Mouse (Mus musculus) splenic B cell, adult 2 months (primary cell): ENCODE measurements around the gene Zfp423.

ENCODE experiments used
- DNase-seq: peaks from one replicate; pipeline ENCODE4 v3.0.0-alpha.2; 2011; ENCODE audit warnings: low read depth, low spot score
- H3K27me3 ChIP-seq: 2 replicates; pipeline ENCODE4 v1.6.1; 2012; ENCODE audit warnings: mild to moderate bottlenecking, low read length, moderate library complexity, mixed read lengths; ENCODE audit not compliant: control insufficient read depth, poor library complexity, insufficient read depth, severe bottlenecking
- H3K36me3 ChIP-seq: 2 replicates; pipeline ENCODE4 v1.6.1; 2012; ENCODE audit warnings: mild to moderate bottlenecking, low read length, moderate library complexity, mixed read lengths; ENCODE audit not compliant: control insufficient read depth, poor library complexity, insufficient read depth, severe bottlenecking

The Zfp423 gene

GRCm38 (mm10) chr8:87934175-87934574 is 25.2 kb downstream of the Zfp423 start:
- Histone ChIP-seq H3K36me3 (no peaks in the 10 kb centered on the region; the same call in 1 of the 2 replicates), H3K27me3 (no peaks in the 10 kb centered on the region; the same call in 1 of the 2 replicates)
- no peak for DNase-seq

- H3K27me3 ChIP-seq = no peaks in the 10 kb centered on the region; the same call in 1 of the 2 replicates
- DNase-seq = no peak
- H3K36me3 ChIP-seq = no peaks in the 10 kb centered on the region; the same call in 1 of the 2 replicates
These were observed 25.6 kb downstream of the Zfp423 start for GRCm38 (mm10) chr8:87933752-87934151.

GRCm38 (mm10) chr8:87928857-87929256 is 30.5 kb downstream of the Zfp423 start:
- no peaks in the 10 kb centered on the region for H3K36me3 ChIP-seq
- H3K27me3 ChIP-seq = no peaks in the 10 kb centered on the region
- DNase-seq = no peak

- Histone ChIP-seq H3K36me3 (no peaks in the 10 kb centered on the region), H3K27me3 (no peaks in the 10 kb centered on the region)
- no peak for DNase-seq
These were observed 32.2 kb downstream of the Zfp423 start for GRCm38 (mm10) chr8:87927034-87927830.

- DNase-seq = no peak
- H3K36me3 ChIP-seq = no peaks in the 10 kb centered on the region
- H3K27me3 ChIP-seq = no peaks in the 10 kb centered on the region
These were observed 33.1 kb downstream of the Zfp423 start for GRCm38 (mm10) chr8:87926098-87926890.

- no peak for DNase-seq
- H3K27me3 ChIP-seq = no peaks in the 10 kb centered on the region
These were observed 36.5 kb downstream of the Zfp423 start for GRCm38 (mm10) chr8:87922936-87923335.

GRCm38 (mm10) chr8:87922446-87922845 is 36.9 kb downstream of the Zfp423 start:
- H3K36me3 ChIP-seq = no peaks in the 10 kb centered on the region
- no peak for DNase-seq
- no peaks in the 10 kb centered on the region for H3K27me3 ChIP-seq

More at GRCm38 (mm10) chr8:87922936-87923335, 36.5 kb downstream of the Zfp423 start:
- no peaks in the 10 kb centered on the region for H3K36me3 ChIP-seq

- no peaks in the 10 kb centered on the region for H3K36me3 ChIP-seq
- no peak for DNase-seq
- H3K27me3 ChIP-seq = no peaks in the 10 kb centered on the region
These were observed 41.4 kb downstream of the Zfp423 start for GRCm38 (mm10) chr8:87918004-87918403.

- no peaks in the 10 kb centered on the region for H3K36me3 ChIP-seq
- no peak for DNase-seq
- no peaks in the 10 kb centered on the region for H3K27me3 ChIP-seq
These were observed 43.6 kb downstream of the Zfp423 start for GRCm38 (mm10) chr8:87915763-87916162.

GRCm38 (mm10) chr8:87914247-87914967 is 45.0 kb downstream of the Zfp423 start:
- Histone ChIP-seq H3K27me3 (no peaks in the 10 kb centered on the region), H3K36me3 (no peaks in the 10 kb centered on the region)
- DNase-seq = no peak

- no peaks in the 10 kb centered on the region for H3K27me3 ChIP-seq
- no peak for DNase-seq
These were observed 50.5 kb downstream of the Zfp423 start for GRCm38 (mm10) chr8:87908940-87909339.

GRCm38 (mm10) chr8:87905404-87905803 is 54.0 kb downstream of the Zfp423 start:
- Histone ChIP-seq H3K27me3 (no peaks in the 10 kb centered on the region), H3K36me3 (no peaks in the 10 kb centered on the region)
- DNase-seq = no peak

More at GRCm38 (mm10) chr8:87908940-87909339, 50.5 kb downstream of the Zfp423 start:
- H3K36me3 ChIP-seq = no peaks in the 10 kb centered on the region

GRCm38 (mm10) chr8:87904108-87904507 is 55.3 kb downstream of the Zfp423 start:
- Histone ChIP-seq H3K27me3 (no peaks in the 10 kb centered on the region), H3K36me3 (no peaks in the 10 kb centered on the region)
- DNase-seq = no peak

GRCm38 (mm10) chr8:87895203-87896041 is 64.0 kb downstream of the Zfp423 start:
- Histone ChIP-seq H3K27me3 (no peaks in the 10 kb centered on the region), H3K36me3 (no peaks in the 10 kb centered on the region)
- DNase-seq = no peak
